Mouse (Mus musculus) cerebellum, adult 9-10 months (tissue): ENCODE data around the gene Gm36176.

Experiments used
- DNase-seq: peaks from one replicate; pipeline ENCODE4 v3.0.0; 2022

Gene Gm36176

DNA sequence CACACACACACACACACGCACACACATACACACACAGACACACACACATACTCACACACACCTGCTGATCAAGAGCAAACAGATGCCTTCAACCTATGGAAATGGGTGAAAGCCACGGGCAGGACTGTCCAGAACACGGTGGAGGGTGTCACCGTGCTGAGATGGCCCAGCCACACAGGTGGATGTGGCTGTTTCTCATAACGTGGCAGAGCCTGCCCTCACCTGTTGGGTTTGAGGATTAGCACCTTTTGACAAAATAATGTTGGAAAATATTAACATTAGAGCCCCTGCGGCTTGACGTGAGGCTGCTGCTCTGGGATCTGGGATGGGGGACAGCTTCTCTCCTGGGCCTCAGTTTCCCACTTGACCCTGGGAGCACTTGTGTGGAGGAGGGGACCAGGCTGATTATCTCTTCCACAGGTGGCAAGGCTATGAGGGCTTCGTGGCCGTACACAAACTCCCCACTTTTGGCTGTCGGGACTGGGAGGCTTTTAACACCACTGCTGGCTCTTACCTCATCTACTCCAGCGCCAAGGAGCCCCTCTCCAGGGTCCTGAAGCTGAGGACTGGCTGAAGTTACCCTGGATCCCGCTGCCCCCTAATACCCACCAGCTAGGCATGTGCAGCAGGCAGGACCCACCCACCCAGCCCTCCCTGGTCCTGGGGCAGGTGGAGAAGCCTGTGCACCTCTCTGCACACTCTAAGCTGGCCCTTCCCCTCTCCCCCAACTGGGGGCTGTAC, 39.6 kb downstream of the Gm36176 start:
- DNase-seq = no peak

DNA sequence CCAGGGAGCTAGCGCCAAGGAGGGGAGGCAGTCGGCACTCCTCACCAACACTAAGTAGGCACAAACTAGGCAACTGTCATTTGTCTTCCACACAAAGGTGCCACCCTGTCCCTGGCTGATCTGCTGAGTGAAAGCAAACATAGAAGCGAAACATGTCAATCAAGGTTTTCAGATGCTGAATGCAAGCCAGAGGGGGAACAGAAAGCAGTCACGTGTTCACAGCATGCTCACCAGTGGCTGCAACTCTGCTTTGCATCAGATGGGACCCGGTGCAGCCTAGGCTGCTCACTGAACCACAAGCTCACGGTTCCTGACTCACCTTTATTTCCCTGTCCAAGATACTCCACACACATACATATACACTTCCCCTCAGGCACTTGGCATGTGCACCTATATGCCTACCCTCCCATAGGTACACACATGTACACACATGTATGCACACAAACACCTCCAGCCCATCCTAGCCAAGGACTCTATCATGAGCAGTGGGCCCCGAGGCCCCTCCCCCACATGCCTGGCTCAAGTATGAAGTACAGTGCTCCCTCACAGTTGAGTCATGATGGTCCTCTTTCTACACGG, 44.5 kb downstream of the Gm36176 start:
- DNase-seq = no peak

DNA sequence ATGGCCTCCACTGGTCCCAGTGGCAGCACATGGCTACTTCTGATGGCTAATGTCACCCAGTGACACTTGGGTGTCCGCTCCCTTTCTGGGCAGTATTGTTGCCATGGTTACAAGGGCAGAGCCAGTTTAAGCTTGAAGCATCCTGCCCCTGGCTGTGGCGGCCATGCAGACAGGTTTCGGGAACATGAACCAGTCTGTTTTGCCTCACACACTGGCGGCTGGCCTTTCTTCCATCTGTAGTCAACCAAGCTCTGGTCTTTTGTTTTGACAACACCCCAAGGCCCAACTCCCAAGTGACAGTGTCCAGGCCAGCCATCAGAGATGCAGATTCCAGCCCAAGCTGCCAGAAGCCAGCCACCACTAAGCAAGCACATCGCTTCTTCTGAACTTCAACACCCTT, 49.0 kb downstream of the Gm36176 start:
- no peak for DNase-seq
